Mouse (Mus musculus) heart, embryonic 13.5 days (tissue): ENCODE data around the gene Gimd1. TPM values are rescaled to one million over a fixed set of nuclear protein-coding genes. Genes with fewer than 3 reads are reported as not detected.

ENCODE experiments used
- ATAC-seq: fragments of 200-750 bp; cut with Nextera tagmentation; 2 replicates; pipeline ENCODE4 v1.8.0; 2017; ENCODE audit warnings: moderate TSS enrichment; ENCODE audit not compliant: insufficient number of reproducible peaks, low FRiP score, low TSS enrichment; ENCODE audit errors: extremely low read depth
- H3K27ac ChIP-seq: fragments of 300-500 bp; sonication (generic); replicated peaks from 2 replicates; pipeline ENCODE4 v1.5.1; 2015; ENCODE audit warnings: moderate library complexity, mild to moderate bottlenecking, inconsistent platforms
- H3K27me3 ChIP-seq: fragments of 300-500 bp; sonication (generic); replicated peaks from 2 replicates; pipeline ENCODE4 v1.6.1; 2015; ENCODE audit warnings: mild to moderate bottlenecking, inconsistent platforms
- H3K36me3 ChIP-seq: fragments of 300-500 bp; sonication (generic); 2 replicates; pipeline ENCODE4 v1.6.1; 2015; ENCODE audit warnings: mild to moderate bottlenecking, inconsistent platforms
- H3K4me1 ChIP-seq: fragments of 300-500 bp; sonication (generic); 2 replicates; pipeline ENCODE4 v1.6.1; 2015; ENCODE audit warnings: inconsistent platforms
- H3K4me2 ChIP-seq: fragments of 300-500 bp; sonication (generic); 2 replicates; pipeline ENCODE4 v1.6.1; 2015; ENCODE audit warnings: inconsistent platforms, mild to moderate bottlenecking, moderate library complexity
- H3K4me3 ChIP-seq: fragments of 300-500 bp; sonication (generic); 2 replicates; pipeline ENCODE4 v1.5.1; 2015; ENCODE audit warnings: moderate library complexity, mild to moderate bottlenecking, inconsistent platforms
- H3K9ac ChIP-seq: fragments of 300-500 bp; sonication (generic); 2 replicates; pipeline ENCODE4 v1.6.1; 2015; ENCODE audit warnings: inconsistent platforms, mild to moderate bottlenecking, moderate library complexity
- H3K9me3 ChIP-seq: fragments of 300-500 bp; sonication (generic); 2 replicates; pipeline ENCODE4 v1.6.1; 2016; ENCODE audit warnings: inconsistent platforms
- WGBS: fragments of 180-500 bp; shearing (Covaris S2); methylation state at CpG from one replicate; pipeline ENCODE4 v1.1.7; 2015; ENCODE audit warnings: mixed read lengths; 5-methylcytosine and 5-hydroxymethylcytosine counted together
- polyA plus RNA-seq: library from polyadenylated mRNA; unstranded; fragments of >200 nt; fragmentation: Nextera tagmentation; extraction: Ambion mirVana; gene quantifications from 2 replicates; pipeline ENCODE4 v1.2.1, GENCODE M21; 2015

Gene Gimd1
- 0.88 TPM in 1 of 2 replicates, not detected in the other for polyA plus RNA-seq

DNA sequence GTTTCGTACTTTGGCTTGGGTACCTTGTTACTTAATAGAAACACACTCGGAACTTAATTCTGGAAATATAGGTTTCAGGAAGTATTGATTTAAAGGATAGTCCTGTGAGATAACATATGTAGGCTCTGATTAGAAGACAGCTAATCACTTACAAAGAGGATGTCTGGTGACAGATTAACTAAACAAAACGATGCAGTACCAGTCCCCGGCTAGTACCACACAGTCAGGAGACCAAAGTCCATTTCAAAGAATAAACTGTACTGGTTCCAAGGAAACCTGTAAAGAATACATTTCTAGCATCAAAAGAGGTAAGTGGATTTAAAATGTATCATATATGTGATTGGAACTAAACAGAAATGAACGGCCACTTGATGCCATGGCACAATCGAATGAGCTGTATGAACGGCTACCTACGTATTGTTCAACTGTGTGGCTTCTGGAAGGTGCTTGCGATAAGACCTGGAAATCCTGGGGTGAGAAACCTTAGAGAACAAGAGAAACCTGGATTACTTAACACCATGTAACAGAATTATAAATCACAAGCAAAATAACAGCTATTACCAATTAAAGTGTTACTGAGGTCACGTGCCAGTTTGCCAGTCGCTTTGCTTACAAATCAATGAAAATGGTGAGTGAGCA, at the start of gene Gimd1:
Gene Gimd1 (plus strand): TSS at position 220 of the 639 bp plus-strand sequence.
- Histone ChIP-seq H3K27ac (no peak within 1 kb of the TSS), H3K4me2 (no peak within 1 kb of the TSS), H3K9me3 (no peaks in the 10 kb centered on the region), H3K4me1 (no peaks in the 10 kb centered on the region), H3K36me3 (no peaks in the 10 kb centered on the region), H3K9ac (no peak within 1 kb of the TSS), H3K27me3 (no peaks in the 10 kb centered on the region), H3K4me3 (no peak within 1 kb of the TSS)
- 77% methylated on average over 11 of the region's 11 CpGs for WGBS
- ATAC-seq = no peak

DNA sequence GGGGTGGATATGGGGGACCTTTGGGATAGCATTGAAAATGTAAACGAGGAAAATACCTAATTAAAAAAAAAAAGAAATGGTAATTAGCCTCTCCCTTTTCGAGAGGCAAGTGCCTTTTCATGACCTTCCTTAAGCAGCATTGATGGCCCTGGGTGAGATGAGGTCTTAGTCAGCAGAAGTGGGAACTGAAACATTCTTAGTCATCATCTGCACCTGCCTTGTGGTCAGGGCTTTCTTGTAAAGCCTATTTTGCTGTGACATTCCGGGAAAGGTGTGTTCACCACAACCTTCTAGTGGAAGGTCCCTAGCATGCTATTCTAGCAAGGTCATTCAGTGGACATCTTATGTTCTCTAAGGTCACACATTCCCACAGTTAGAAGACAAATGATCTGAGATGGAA, 48.4 kb upstream of the Gimd1 start:
- no peaks in the 10 kb centered on the region for H3K9me3 ChIP-seq
- H3K4me1 ChIP-seq = no peaks in the 10 kb centered on the region
- H3K9ac ChIP-seq = no peak overlapping the region
- no peak overlapping the region for H3K4me3 ChIP-seq
- ATAC-seq = no peak
- H3K27me3 ChIP-seq = no peaks in the 10 kb centered on the region
- H3K36me3 ChIP-seq = no peaks in the 10 kb centered on the region
- WGBS = 61% methylated on average over 3 of the region's 3 CpGs
- H3K4me2 ChIP-seq = no peak overlapping the region
- H3K27ac ChIP-seq = no peak overlapping the region

DNA sequence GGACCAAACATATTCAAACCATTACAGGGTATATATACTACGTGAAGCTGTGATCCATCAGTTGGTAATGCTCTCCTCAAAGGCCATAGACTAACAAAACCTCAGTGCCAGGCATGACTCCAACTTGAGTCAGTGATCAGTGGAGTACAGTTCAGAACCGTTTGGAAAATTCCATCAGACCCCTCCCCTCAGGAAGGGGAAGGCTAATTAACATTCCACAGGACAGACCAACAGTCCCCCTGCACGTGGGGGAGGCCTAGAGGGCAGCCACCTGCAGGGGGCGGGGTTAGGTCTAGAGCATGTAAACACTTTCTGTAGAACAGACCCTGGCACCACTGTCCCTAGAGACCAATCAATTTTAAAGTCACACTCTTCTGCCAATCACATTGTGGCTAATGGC, 47.3 kb upstream of the Gimd1 start:
- WGBS = 42% methylated on average over 4 of the region's 4 CpGs
- H3K4me2 ChIP-seq = no peak overlapping the region

DNA sequence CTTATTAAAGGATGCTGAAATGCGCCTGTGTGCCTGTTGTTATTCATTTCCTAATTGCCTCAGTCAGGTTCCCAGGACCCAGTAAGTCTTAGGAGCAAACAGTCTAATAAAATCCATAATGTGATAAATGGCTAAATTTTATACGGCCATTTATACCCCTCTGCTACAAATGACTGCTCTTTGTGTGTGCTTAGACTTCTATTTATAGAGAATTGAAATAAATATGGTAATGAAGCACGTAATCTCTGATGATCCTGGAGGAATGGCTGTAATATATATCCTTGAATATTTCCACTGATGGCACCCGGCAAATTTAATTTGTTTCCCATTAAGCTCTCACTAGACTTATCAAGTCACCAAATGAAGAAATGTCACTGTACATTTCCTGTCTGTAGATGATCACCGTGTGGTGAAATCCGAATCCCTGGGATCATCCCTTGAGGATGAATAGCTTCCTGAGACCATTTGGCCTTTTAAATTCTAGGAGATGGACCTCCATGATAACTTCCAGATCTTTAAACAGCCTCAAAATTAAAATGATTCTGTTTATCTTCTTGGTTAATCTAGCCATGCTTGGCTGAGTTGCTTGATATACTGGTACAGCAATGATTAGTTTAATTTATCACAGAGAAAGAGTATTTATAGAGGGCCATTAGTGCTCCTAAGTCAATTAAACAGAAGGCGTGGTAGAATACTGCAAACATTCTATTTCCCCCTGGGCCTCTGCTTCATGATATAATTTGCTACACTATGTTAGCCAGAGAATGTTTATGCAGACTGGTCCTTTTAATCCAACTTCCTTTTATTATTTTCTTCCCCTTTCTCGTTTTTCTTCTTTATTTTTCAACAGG, 44.3 kb upstream of the Gimd1 start:
- Histone ChIP-seq H3K27me3 (no peaks in the 10 kb centered on the region), H3K27ac (no peak overlapping the region), H3K9me3 (no peaks in the 10 kb centered on the region), H3K36me3 (no peaks in the 10 kb centered on the region), H3K9ac (no peak overlapping the region), H3K4me2 (no peak overlapping the region), H3K4me3 (no peak overlapping the region), H3K4me1 (no peaks in the 10 kb centered on the region)
- no peak for ATAC-seq
- 70% methylated on average over 8 of the region's 8 CpGs for WGBS

More for the DNA sequence above, 47.3 kb upstream of the Gimd1 start:
- Histone ChIP-seq H3K36me3 (no peaks in the 10 kb centered on the region), H3K4me1 (no peaks in the 10 kb centered on the region), H3K9me3 (no peaks in the 10 kb centered on the region), H3K27ac (no peak overlapping the region), H3K27me3 (no peaks in the 10 kb centered on the region), H3K9ac (no peak overlapping the region), H3K4me3 (no peak overlapping the region)
- ATAC-seq = no peak

DNA sequence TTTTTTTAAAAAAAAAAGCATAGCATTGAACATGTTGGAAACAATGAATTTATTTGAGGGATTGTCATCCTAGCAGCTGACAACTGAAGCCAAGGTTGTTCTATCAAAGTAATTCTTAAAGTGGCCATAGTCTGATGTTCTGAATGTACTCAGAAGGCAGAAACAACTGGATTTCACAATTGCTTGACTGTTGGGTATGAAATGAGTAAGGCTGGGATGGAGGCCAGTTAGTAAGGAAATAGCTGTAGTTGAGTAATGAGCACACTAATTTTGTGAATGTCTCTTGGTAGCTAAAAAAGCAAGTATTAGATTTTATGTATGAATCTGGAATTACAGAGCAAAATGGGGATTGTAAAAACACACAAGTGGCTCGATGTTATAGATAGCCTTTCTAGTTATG, 41.5 kb upstream of the Gimd1 start:
- Histone ChIP-seq H3K4me2 (no peak overlapping the region), H3K9ac (no peak overlapping the region), H3K27ac (no peak overlapping the region), H3K4me3 (no peak overlapping the region), H3K4me1 (no peaks in the 10 kb centered on the region), H3K9me3 (no peaks in the 10 kb centered on the region), H3K36me3 (no peaks in the 10 kb centered on the region), H3K27me3 (no peaks in the 10 kb centered on the region)
- WGBS = 65% methylated on average over 1 of the region's 1 CpGs
- ATAC-seq = no peak

DNA sequence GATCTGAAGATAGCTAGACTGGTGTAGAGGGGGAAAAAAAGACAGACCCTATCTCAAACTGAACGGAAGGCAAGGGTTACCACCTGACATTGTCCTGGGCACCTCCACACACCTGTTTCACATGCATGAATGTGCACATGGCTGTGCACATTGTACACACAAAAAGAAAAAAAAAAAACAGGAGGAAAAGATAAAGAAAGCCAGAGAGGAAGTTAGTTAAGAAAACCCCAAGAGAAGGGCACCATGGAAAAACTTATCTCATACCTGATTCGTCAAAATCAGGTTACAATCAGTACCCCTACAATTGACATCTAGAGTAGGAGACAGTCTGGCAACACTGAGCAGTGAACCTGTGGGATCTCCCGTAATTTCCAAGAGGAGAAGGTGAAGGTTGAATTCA, 39.6 kb upstream of the Gimd1 start:
- no peak for ATAC-seq
- no peak overlapping the region for H3K4me3 ChIP-seq

DNA sequence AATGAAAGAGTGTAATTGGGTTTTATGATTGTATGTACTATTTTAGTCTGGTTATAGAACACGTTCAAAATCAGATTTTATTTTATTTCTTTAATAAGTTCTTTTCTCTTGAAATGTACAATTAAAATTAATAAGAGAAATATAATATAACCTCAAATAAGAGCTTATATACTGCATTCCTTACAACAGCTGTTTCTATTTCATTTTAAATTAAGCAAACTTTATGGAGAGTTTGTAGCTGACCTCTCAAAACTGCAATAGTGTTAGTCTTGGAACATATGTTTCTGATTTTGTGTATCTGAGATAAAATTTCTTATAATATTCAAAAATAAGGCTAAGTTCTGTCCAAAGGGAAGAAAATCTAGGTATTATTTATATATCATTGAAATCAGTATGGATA, 39.0 kb upstream of the Gimd1 start:
- Histone ChIP-seq H3K27ac (no peak overlapping the region), H3K4me2 (no peak overlapping the region), H3K36me3 (no peaks in the 10 kb centered on the region), H3K4me3 (no peak overlapping the region), H3K9me3 (no peaks in the 10 kb centered on the region), H3K27me3 (no peaks in the 10 kb centered on the region), H3K4me1 (no peaks in the 10 kb centered on the region), H3K9ac (no peak overlapping the region)
- ATAC-seq = no peak
- 60% methylated on average over 1 of the region's 1 CpGs for WGBS

More for the DNA sequence above, 39.6 kb upstream of the Gimd1 start:
- 57% methylated on average over 3 of the region's 3 CpGs for WGBS
- H3K4me2 ChIP-seq = no peak overlapping the region
- no peaks in the 10 kb centered on the region for H3K4me1 ChIP-seq
- no peaks in the 10 kb centered on the region for H3K36me3 ChIP-seq
- no peak overlapping the region for H3K27ac ChIP-seq
- no peaks in the 10 kb centered on the region for H3K27me3 ChIP-seq
- H3K9me3 ChIP-seq = no peaks in the 10 kb centered on the region
- H3K9ac ChIP-seq = no peak overlapping the region

DNA sequence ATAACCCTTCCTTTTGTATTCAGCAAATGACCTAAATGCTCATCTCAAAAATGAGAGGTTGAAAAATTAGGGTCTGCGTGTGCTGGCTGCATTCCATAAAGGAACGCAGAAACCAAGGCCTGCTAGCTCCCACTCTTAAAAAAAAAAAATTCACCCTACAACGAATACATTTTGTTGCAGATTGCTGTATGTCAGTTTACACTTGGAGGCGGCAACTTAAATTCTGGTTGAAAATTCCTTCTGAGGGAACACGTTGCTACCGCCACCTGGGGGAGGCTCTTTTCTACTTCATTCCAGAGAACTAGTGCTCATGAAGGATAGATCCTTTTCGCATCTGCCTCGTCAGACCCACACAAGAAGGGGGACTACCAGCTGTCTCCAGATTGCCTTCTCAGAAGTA, 879 bp upstream of the Gimd1 start:
- H3K4me1 ChIP-seq = no peaks in the 10 kb centered on the region
- no peaks in the 10 kb centered on the region for H3K27me3 ChIP-seq
- H3K4me3 ChIP-seq = no peak overlapping the region
- WGBS = 38% methylated on average over 8 of the region's 8 CpGs
- H3K9ac ChIP-seq = no peak overlapping the region
- no peak overlapping the region for H3K4me2 ChIP-seq
- no peak for ATAC-seq
- no peak overlapping the region for H3K27ac ChIP-seq
- H3K9me3 ChIP-seq = no peaks in the 10 kb centered on the region
- H3K36me3 ChIP-seq = no peaks in the 10 kb centered on the region

DNA sequence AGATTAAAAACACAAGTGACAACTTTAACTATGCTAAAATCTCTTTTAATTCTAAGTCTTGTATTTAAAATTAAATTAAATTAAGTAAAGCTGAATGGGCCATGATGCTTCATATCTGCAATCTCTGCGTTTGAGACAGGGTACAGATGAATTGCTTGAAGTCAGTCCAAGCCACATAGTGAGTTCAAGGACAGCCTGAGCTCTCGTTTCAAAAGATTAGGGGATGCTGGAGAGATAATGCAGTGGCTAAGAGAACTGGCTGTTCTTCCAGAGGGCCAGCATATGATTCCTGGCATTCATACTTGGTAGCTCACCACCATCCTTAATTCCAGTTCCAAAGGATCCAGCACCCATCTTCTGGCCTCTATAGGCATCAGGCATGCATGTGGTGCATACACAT, 3.6 kb downstream of the Gimd1 start:
- no peak overlapping the region for H3K4me2 ChIP-seq
- H3K27me3 ChIP-seq = no peaks in the 10 kb centered on the region
- ATAC-seq = no peak
- H3K4me3 ChIP-seq = no peak overlapping the region
- no peak overlapping the region for H3K27ac ChIP-seq
- H3K36me3 ChIP-seq = no peaks in the 10 kb centered on the region
- H3K9ac ChIP-seq = no peak overlapping the region
- H3K9me3 ChIP-seq = no peaks in the 10 kb centered on the region
- H3K4me1 ChIP-seq = no peaks in the 10 kb centered on the region
- WGBS = 52% methylated on average over 2 of the region's 2 CpGs

DNA sequence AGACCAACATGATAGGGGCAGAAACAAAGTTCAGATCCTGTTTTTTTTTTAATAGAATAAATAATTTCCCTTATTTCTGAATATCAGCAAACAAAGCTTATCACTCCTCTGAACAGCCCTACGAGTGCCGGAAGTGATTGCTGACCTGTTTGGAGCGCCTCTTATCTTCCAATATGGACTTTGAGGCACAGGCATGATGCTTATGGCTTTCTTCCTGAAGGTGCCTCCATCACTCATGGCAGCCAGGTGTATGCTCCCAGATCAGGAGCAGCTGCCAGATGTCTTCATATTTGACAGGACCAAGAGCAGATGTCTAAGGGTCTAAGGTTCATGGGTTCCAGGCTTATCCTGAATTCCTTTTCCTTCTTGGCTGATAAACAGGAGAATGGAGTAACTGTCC, 7.5 kb downstream of the Gimd1 start:
- no peak for ATAC-seq
- H3K9ac ChIP-seq = no peak overlapping the region
- H3K9me3 ChIP-seq = no peaks in the 10 kb centered on the region
- WGBS = 68% methylated on average over 3 of the region's 3 CpGs
- no peaks in the 10 kb centered on the region for H3K36me3 ChIP-seq
- H3K27me3 ChIP-seq = no peaks in the 10 kb centered on the region
- no peak overlapping the region for H3K4me2 ChIP-seq
- no peak overlapping the region for H3K27ac ChIP-seq
- no peak overlapping the region for H3K4me3 ChIP-seq
- H3K4me1 ChIP-seq = no peaks in the 10 kb centered on the region

DNA sequence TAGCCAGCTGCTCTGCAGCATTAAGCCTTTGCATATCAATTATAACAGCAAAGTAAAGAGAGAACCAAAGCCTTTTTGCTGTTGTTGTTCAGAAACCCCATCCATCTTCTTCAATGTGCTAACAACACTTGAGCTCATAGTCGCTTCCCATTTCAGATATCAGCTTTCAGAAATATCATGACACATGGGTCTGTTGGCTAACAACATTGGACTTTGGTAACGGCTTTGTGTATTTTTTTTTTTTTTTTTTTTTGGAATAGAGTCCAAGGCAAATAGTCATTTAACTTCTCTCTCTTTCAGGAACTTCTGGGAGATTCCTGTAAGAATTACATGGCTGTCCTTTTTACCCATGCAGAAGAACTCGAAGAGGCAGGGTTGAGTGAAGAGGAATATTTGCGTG, 14.5 kb downstream of the Gimd1 start:
- WGBS = 74% methylated on average over 4 of the region's 4 CpGs

DNA sequence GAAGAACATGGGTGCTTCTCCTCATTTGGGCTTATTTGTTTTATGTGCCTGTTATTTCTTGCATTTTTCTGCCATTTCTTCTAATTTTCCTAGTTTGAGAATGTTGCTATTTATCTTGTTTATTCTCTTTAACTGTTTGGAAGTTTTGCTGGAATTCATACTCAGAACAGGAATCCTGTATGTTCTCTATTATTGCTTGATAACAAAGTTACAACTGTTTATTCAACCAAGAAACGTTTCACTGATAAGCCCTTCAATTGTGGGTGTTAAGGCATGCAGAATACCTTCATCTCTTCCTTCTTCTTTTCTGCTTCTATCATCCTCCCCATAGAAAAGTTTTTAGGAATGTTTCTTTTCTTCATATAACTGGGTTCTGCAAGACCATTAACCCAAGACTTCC, 17.2 kb downstream of the Gimd1 start:
- Histone ChIP-seq H3K4me1 (no peaks in the 10 kb centered on the region), H3K9ac (no peak overlapping the region), H3K27ac (no peak overlapping the region), H3K27me3 (no peaks in the 10 kb centered on the region), H3K36me3 (no peaks in the 10 kb centered on the region), H3K4me2 (no peak overlapping the region), H3K4me3 (no peak overlapping the region), H3K9me3 (no peaks in the 10 kb centered on the region)
- ATAC-seq = no peak
- 20% methylated on average over 1 of the region's 1 CpGs for WGBS

More for the DNA sequence above, 14.5 kb downstream of the Gimd1 start:
- H3K9ac ChIP-seq = no peak overlapping the region
- no peaks in the 10 kb centered on the region for H3K9me3 ChIP-seq
- H3K27ac ChIP-seq = no peak overlapping the region
- H3K27me3 ChIP-seq = no peaks in the 10 kb centered on the region
- H3K36me3 ChIP-seq = no peaks in the 10 kb centered on the region
- H3K4me1 ChIP-seq = no peaks in the 10 kb centered on the region
- no peak for ATAC-seq
- no peak overlapping the region for H3K4me3 ChIP-seq
- H3K4me2 ChIP-seq = no peak overlapping the region
